Mouse (Mus musculus) embryonic fibroblast, embryonic 13.5 days (primary cell): ENCODE results near the gene Zfp36l1.

Experiments used
- CTCF ChIP-seq: IDR thresholded peaks from 2 replicates; pipeline ENCODE4 v1.5.1; 2011; ENCODE audit warnings: mild to moderate bottlenecking, control low read depth, low read length, moderate library complexity, borderline replicate concordance; ENCODE audit not compliant: insufficient read depth
- POLR2A ChIP-seq: IDR thresholded peaks from 2 replicates; pipeline ENCODE4 v1.6.1; 2011; ENCODE audit warnings: low read depth, mild to moderate bottlenecking, control low read depth, low read length, moderate library complexity

DNA sequence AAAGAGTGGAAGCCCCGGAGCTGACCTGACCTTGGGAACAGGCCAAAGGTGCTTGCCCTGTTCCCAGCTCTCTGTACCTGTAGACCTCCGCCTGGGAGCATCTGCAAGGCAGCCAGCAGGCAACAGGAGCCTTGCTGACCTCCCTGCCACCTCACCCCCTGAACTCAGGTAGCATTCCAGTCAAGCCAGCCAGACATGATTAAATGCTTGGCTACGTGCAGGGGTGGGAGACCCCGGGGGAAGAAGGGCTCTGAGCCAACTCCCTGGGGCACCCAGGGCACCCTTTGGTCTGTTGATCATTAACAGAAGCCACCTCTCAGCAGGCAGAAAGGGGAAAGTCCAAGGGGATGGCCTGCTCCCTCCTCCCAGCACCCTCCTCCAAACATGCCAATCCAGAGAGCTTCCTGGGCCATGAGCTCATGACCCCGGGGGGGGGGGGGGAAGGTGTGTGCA, 9.3 kb downstream of the Zfp36l1 start:
- TF ChIP-seq CTCF (no peak), POLR2A (no peak)
